Mouse (Mus musculus): ENCODE data around the gene Eif3k.

- TF ChIP-seq CTCF (IDR thresholded peaks at IDR 0.05; ENCODE audit: low read depth, low read length): no peak
- no peak for TF ChIP-seq GATA1 (IDR thresholded peaks at IDR 0.05; ENCODE audit: borderline replicate concordance, low read length)
- no peak for TF ChIP-seq POLR2AphosphoS5 (IDR thresholded peaks at IDR 0.05; ENCODE audit: insufficient replicate concordance, low read depth, low read length)
- TF ChIP-seq GATA2 (IDR thresholded peaks at IDR 0.05; ENCODE audit: borderline replicate concordance, low read depth, low read length): no peak
- no peak for TF ChIP-seq TAL1 (conservative IDR thresholded peaks at IDR 0.05; ENCODE audit: low read depth, low read length)
Observed at GRCm38 (mm10) chr7:28952786-28953185, 28.9 kb downstream of the Eif3k start.

All from G1E (cell line).